Mouse (Mus musculus) kidney, postnatal 14 days (tissue): ENCODE results near the gene Prdm16.
A peak's percentile ranks its signal among the peaks of the same experiment; 100 is the strongest.

Experiments
- DNase-seq: peaks from one replicate; pipeline ENCODE4 v3.0.0; 2022; ENCODE audit warnings: mixed read lengths

The Prdm16 gene

DNA sequence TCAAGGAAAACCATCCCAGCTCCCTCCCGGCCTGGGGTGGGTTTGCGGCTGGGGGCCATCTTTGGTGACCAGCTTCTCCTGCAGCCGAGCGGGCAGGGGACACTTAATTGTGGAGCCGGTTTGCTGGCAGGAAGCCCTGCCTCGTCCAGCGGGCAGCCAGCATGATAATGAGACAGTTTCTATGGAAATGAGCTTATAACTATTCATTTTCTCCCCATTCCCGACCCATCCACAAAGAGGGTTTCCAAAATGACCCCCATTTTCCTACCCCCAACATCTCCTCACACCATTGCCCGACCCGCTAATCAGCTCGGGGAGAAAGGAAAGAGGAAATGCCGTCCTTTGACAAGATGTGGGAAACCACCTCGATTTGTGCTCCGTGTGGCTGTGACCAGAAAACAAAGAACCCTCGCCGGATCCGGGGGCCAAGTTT lies 86.7 kb downstream of the Prdm16 start:
- peak; percentile 44 for DNase-seq

DNA sequence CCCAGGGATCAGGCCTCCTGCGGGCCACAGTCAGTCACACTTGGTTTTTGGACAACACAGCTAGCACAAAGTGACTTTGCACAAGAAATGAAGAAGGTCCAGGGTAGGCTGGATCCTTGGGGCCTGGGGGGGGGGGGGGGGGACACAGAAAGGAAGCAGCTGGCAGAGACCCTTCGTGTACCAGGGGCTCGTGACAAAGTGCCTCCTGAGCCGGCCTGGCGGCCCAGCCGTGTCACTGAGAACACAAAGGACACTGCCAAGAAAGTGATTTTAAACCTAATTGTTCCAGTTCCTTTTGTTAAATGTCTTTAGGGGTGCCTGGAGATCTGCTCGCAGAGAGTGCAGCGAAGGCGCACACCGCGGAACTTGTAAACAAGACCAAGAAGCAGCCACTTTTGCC lies 87.2 kb downstream of the Prdm16 start:
- DNase-seq, result no peak

DNA sequence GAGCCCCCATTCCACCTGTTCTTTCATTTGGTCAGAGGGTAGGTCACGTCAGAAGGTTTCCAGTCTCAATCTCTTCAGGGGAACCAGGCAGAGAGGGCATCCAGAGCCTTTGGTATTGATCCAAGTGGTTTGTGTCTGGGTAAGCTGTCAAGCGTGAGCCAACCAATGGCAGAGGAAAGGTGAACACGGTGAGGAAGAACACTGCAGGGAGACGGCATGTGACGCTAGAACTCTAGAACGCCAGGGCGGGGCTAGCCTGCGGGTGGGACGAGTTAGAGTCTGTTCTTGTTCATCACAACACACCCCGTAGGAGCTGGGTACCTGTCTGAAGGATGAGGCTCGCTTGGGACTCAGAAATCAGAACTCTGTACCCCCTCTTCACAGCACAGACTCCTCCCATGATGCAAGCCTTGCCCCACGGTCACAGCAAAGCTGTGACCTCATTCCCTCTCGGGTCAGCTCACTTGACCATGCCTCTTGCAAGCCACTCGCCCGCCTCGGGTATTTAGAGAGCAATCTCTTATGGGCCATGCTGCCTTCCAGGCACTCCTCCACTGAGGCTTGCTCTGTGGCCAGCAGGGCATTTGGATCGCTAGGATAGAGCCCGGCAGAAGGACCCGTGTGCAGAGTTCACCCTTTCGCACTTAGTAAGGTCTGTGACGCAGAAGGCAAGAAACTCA lies 89.4 kb downstream of the Prdm16 start:
- DNase-seq, result no peak

DNA sequence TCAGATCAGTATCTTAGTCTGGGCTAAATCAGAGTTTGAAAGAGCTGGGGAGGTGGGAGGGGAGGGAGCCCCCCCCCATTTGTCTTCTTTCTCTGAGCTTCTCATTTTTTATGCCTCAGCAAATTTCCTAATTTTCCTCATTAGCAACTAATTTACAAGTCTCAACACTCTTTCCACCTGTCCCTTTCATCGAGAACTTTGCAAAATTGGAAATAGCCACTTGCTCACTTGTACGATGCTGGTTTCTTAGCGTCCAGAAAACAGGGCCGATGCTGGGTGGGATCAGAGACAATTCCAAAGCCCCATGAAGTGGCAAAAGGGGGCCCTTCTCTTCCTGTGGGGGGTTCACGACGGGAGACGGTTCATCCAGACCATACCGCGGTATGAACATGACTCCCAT lies 91.4 kb downstream of the Prdm16 start:
- DNase-seq, result no peak

DNA sequence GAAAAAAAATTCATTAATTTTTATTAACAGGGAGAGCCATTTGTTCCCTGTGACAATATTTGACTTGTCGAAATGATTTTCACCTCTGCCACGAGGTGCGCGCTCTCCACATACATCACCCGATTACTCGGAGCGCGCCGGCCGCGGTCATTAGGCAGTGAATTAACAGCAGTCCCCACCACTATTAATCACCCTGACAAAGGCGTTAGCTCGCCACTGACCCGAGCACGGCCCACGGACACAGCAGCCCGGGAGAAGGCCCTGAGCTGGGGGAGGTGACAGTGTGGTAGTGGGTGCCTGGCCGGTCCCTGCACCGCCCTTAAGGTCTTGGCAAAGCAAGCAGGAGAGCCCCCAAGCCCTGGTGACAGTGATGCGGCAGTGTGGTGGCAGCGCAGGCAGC lies 92.8 kb downstream of the Prdm16 start:
- DNase-seq, result no peak

DNA sequence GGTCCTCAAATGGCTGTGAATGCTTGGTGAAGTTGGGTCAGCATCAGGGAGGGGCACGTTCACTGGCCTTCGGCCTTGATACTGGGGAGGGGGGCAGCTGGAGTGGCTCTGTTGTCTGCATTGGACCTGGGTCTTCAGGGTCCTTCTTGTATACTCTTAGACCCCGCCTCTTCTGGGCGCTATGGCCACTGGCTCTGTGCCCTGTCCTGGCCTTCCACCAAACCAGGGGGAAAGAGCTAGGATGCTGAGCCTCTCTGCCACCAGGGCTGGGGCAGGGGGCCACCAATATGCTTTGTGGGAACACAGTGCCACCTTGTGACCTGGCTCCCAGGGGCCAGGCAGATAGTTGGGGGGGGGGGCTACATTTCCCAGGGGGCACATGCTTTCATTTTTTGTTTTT lies 93.5 kb downstream of the Prdm16 start:
- no peak for DNase-seq

DNA sequence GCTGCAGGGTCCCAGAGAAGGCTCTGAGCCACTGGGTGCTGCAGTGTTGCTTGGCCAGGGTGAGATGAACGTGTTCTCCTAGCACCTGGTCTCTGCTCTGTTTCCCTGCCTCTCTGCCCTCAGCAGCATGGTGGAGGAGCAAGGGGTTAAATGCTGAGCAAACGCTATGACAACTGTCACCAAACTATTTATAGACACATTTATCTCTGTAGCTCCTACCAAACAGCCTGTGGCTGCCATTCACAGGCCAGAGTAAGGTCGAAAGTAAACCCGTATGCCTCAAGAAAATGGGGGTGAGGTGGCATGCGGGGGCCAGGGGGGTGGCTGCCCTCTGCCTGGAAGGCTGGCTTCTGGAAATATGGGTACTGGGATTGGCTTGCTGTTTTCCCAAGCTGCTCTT lies 94.1 kb downstream of the Prdm16 start:
- no peak for DNase-seq

DNA sequence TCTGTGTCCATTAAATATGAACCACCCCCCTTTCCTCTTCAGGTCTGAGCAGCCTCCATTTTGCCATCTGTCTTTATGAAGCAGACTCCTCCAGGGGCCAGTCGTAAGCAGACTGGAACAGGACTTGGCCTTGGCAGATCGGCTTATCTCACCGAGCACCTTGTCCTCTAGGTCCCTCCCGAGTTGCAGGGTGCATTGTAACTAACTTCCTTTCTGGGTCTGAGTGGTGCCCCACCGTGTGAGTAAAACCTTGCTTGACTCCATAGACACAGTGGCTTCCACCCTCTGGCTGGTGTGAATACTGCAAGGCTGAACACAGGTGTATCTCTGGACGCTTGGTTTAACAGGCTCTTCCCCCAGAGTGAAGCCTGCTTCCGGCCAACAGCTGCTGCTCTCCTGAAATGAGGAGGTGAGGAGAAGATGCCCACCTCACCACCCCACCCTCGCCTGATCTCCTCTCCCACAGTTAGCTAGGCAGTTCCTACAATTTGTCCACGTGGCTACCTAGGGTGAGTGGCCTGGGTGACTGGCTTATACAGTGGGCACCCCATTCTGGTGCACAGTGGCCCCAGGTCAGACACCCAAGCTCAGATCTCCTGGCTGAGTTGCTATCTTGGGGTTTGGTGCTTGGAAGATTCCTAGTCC lies 94.9 kb downstream of the Prdm16 start:
- DNase-seq, result no peak

DNA sequence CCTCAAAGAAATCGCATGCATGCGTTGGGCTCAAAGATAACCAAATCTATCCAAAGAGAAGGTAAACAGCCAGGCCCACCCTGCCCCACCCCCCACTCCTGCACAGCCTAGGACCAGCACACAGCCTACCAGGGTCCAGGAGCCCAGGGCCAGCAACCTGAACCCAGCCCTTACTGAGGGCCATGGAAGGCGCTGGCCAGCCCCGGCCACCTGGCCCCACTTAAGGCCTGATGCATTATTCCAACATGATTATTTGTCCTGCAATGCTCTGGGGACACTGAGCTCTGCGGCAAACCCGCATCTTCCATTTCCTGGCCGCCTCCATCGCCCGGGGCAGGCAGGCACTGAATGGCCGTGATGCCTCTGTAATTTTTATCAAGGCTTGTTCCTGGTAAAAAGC lies 96.0 kb downstream of the Prdm16 start:
- DNase-seq, result no peak

DNA sequence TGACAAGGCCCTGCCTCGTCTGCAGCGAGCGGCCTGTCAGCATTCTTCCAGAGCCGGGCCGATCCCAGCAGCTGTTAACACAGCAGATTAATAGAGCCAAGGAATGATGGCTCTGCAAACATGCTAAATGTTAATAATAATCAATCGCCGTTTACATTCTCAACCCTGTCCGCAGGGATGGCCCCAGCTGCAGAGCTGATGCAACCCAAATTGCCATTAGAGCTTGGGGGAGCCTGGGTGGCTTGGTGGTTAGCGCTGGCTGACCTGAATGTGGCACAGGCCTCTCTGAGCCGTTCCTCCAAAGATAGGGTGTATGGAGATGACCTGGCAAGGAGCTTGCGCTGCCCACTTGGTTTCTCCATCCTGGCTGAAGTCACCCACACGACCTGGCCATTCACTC lies 97.0 kb downstream of the Prdm16 start:
- DNase-seq, result no peak

DNA sequence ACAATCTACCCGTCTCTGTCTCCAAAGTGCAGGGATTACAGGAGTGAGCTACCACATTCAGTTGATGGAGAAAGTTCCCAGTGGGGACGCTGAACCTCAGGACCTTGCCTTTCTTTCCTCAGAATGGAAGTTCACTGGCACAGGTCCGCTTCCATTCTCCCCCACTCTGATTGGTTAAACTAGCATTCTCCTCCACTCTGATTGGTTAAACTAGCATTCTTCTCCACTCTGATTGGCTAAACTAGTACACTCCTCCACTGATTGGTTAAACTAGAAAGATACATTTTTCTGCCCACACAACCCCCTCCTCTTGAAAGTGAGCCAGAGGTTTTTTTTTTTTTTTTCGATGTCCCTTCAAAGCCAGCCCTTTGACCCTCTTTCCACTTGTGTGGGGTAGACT lies 97.9 kb downstream of the Prdm16 start:
- no peak for DNase-seq

DNA sequence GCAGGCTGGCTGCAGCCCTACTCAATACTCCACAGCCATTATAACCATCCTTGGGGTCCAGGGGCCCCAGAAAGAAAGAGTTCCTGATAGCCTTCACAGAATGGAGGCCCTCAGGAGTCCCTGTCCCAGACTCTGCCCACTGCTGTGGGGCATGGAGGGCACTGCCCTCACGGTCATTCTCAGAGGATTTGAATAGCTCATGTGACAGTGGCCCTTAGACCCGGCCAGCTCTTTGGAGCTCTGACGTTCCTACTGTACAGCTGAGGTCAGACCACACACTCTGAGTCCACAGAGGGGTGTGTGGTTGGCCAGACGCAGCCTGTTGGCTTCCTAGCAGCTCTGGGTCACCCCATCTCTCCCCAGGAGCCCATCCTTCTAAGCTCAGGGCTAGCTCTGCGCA lies 100.6 kb downstream of the Prdm16 start:
- DNase-seq, result no peak

DNA sequence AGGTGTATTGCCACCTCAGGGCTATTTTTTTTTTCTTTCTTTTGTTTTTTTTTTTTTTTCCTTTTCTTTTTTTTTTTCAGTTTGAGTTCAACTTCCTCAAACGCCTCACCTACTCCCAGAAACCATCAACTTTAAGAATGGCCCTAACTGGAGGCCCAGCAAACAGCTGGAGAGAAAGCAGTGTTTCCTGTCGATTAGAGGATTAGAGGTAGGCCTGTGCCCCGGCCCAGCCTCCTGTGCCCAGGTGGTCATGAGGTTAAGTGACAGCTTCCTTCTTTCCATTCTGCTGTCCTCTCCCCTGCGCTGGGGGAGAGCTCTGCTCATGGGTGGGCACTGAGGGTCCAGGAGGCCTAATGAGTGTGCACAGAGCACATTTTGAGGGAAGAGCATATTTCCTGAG lies 105.3 kb downstream of the Prdm16 start:
- no peak for DNase-seq

DNA sequence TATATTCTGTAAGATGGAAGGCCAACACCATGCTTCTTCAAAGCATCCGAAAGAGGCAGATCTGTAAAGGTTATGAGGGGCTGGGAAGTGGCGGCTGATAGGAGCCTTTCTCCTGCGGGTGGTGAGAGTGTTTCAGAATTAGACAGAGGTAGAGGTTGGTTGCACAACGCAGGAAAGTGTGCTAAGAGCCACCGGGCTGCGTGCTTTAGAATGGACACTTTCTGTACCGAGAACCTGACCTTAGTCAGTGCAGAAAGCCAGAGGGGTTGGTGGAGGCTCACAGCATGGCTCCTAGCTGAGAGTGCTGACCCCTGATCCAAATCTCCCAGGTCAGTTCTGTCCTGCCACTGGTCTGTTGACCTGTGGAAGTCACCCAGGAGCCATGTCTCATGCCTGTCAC lies 106.3 kb downstream of the Prdm16 start:
- no peak for DNase-seq

DNA sequence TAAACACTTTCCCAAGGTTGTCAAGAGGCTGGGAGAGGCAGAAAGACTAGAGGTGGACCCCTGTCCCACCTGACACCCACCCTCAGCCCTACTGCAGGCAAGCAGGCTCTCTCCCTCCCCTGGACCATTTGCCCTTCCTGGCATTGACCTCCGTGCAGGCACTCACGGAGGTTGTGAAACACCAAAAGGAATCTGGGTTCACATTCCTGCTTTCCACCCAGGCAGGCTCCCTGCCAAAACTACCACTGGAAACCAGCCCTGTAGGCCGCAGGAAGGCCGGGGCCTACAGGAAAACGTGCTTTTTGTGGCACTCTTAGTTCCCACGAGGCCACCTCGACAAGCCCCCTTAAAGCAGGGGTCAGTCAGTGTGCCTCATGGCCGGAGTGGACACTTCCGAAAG lies 109.2 kb downstream of the Prdm16 start:
- DNase-seq, result peak; percentile 84

DNA sequence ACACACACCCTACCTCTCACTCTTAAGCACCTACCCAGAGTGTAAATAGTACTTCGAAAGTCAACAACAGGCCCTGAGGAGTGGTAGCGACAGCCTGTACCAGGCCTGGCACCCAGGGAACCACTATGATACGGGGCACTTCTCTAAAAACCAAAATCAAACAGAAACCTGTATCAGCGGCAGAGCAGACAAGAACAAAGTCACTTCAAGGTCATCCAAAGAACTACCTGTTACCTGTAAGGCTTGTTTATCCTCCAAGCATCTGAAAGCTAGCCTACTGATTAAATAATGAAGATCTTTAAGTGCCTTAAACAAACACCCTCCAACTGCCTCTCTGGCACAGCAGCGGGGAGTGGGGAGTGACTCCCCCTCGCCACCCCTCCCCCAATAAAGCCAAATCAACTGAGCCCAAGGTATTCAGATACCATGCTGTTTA lies 110.3 kb downstream of the Prdm16 start:
- DNase-seq, result no peak

DNA sequence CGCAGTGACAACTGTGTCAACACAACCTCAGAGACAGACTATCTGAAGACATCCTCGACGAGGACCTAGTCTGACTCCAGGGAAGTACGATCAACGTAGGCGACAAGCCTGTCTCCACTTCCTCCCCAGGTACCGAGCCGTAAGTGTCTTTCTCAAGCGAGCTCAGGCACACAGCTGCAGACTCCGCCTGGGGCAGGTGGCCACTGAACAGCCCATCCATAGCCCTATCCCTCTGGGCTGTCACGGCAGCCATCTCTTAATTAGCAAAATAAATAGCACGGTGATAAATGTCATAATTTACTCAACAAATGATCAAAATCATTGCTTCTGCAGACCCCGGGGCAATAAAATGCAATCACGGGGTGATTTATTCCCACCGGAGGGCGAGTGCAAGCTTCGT lies 112.8 kb downstream of the Prdm16 start:
- no peak for DNase-seq

DNA sequence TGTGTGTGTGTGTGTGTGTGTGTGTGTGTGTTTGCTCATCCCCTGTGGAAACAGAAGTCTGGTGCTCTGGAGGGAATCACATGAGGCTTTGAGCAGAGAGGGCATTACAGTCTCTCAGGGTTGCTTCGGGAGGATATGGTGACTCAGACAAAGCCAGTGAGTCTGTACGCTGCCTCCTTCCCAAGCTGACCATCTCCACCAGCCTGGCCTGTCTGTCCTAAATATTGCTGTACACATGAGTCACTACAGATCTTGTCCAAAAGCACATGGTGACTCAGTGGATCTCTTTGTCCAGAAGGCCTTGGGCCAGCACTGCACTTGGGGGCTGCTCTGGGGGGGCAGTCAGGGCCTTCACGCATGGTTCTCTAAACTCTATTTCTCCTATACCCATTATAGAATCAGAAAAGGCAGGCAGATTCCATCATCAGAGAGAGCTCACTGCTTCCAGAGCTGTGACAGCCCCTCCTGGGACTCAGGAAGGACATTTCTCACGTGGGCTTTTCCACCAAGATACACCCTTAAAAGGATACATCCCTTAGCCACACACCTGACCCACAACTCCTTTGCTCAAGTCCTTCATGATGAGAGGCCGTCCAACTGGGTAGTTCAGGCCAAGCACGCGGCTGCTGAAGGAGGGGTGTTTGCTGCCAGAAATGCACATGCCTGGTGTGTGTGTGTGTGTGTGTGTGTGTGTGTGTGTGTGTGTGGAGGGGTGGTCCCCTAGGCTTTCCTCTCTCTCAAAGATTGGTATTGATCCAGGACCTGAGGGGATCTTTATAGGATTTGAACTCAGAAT lies 114.6 kb downstream of the Prdm16 start:
- DNase-seq, result no peak

DNA sequence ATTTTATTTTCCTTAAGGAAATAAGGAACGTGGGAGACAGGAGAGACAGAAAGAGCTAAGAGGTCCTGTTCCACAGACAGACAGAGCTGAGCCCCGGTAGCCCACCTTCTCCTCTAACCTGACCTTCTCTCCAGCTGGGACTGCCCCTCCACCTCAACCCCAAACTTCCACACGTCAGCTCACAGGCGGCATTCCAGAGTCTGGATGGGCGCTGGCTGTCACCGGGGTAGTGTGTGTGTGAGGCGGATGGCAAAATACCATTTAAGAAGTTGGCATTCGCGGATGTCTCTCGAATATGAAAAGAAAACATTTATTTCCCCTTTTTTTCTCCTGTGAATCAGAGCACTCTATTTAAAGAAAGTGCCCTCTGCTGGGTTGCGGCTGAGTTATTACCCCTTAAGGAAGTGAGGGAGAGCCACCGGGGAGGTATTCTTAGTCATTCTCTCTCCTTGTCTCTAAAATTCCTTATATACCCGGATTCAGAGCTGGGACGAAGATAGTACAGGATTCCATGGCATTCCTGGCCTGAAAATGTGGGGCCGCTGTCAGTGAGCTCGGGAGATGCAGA lies 117.1 kb downstream of the Prdm16 start:
- no peak for DNase-seq

DNA sequence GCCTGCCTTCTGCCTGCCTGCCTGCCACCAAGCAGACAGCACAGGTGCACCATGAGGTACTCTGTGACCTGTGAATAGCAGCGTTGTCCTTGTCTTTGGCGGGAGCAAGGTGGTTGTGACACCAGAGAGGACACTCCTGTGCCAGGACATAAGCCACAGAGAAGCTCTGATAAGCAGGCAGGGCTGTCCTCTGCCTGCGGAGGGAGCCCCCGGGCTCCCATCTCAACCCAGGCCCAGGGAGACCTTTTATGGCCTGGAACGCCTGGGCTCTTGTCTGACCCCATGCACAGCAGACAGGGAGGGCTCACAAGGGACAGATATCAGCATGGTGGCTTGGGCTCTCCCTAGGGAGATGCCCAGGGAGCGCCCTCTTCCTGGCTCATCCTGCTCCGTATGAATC lies 118.7 kb downstream of the Prdm16 start:
- DNase-seq, result no peak

DNA sequence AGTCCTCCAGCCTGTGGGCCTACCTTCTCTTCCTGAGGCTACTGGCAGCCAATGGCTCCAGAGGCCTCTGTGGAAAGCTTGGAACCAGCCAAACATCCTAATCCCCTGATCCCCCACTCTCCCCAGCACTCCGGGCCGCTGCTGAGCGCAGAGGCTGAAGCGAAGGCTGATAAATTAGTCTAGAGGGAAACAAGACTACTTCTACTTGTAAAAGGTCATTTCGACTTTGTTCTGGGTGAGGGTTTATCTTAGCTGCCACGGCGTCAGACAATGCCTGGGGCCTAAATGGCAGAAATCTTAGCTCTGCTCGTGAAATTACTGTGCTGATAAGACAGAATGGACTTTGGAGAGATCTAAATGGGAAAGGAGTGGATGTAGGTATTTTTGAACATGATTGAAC lies 120.2 kb downstream of the Prdm16 start:
- no peak for DNase-seq

DNA sequence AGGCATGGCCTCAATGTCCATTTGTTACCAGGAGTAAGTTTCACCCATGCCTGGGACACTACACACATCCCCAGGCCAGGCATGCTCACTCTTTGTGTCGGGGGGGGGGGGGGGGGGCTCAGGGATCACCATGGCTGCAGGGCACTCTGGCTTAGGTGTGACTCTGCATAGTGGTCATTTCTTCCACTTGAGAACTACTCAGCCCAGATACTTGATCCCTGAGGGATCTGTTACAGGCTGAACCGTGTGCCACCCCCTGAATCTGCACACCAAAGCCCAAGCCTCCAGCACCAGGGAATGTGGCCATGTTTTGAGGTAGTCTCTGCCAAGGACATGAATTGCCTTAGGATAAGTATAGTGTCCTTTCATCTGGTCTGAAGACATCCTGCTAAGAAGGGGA lies 123.0 kb downstream of the Prdm16 start:
- no peak for DNase-seq

DNA sequence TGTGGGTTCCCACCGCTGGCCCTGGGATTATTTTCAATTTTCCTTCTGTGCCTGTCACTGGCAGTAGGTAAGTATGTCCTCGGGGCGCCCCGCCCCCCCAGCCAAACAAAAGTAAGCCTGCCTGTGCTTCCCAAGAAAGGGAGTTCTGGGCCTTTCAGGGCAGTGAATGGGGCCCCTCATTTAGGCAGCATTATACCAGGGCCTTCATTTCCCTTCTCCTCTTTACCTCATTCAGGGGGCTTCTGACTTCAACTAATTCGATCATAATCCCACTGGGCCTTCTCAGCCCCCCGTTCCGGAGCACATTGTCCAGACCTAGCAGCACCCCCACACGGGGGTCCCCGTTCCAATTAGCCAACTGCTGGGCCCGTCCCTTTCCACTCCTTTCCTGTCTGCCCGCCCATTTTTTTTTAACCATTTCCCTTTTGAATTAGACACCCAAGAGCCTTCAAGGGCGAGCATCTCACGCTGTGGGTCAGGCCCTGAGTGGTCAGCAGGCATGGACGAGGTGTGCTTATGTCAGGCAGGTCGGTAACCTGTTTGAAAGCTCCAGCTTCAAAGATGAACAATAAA lies 124.1 kb downstream of the Prdm16 start:
- DNase-seq, result no peak
